Mouse (Mus musculus) CD4-positive, CD25-positive, alpha-beta regulatory T cell, adult 2 months (primary cell): ENCODE measurements around the gene Ajap1.

Experiments
- DNase-seq: peaks from one replicate; pipeline ENCODE4 v3.0.0-alpha.2; 2012; ENCODE audit warnings: low read depth, low spot score

Ajap1 gene

GRCm38 (mm10) chr4:153453496-153453895, 29.1 kb downstream of the Ajap1 start:
- DNase-seq, result no peak

DNA sequence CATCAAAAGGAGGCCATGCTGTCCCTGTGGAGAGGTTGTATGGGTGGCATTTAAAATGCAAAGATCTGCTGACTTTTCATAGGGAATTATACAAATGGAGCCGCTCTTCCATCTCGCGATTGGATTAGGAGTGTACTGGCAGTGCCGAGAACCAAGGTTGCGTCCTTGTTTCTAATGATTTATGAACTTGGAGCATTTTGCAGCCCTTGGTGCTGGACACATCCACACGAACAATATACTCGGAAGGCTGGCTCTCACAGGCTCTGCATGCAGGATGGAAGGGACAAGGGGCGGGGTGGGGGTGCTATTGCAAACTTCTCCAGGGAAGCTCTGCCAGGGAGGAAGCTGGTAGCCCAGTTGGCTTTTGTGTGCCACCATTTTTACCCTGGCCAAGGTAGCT, 31.1 kb downstream of the Ajap1 start:
- no peak for DNase-seq

DNA sequence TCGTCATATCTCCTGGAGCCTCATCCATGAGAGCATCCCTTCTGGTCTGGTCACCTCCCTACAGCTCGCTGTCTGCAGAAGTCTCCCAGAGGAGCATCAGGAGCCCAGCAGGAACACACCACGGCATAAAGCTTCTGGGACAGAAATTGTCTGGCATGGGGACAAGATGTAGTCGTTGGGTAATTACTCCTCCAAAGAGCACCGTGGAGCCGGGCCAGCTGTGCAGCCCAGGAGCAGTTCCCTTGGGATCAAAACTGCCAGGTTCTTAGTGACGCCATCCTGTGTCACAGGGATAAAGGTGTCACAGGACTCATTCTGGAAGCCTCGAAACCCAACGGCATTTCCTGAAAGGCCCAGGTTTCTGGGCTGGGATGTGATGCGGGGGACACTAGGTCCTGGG, 40.1 kb downstream of the Ajap1 start:
- DNase-seq, result no peak

DNA sequence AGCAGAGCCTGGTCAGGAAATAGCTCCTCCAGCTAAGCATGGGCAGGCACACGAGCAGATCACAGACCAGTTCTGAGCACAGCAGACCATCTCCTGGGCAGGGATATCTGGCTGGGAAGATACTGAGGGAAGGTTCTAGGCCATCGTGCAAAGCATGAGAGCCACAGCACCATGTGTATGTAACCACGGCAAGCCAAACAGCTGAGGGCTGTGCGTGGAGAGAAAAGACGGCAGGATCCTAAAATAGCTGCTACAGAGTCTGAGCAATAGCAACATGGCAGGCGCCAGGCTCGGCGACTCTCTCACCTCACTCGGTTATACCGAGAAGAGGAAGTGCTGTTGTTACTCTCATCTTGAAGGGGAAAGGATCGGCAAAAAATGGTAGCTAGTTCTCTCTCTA, 42.7 kb downstream of the Ajap1 start:
- DNase-seq, result no peak

- no peak for DNase-seq
These were observed 43.6 kb downstream of the Ajap1 start for GRCm38 (mm10) chr4:153439031-153439430.

- DNase-seq, result no peak
These were observed 45.4 kb downstream of the Ajap1 start for GRCm38 (mm10) chr4:153437196-153437595.

DNA sequence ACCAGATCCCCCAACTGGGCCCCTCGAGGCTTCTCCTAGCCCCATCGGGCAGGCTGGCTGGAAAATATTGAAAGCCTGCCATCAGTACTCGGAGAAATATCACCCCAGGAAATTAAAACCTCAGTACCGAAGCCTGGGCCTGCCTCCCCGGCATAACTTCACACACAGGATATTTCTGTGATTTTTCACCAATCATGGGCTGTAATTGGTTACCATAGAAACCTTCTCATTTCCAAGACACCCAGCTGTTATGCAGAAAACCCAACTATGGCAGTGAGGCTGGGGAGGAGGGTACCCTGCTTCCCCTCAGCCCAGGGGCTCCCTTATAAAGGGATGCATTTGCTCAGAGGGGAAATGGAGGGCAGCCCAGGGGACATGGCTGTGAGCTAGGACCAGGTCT, 46.7 kb downstream of the Ajap1 start:
- DNase-seq, result no peak

DNA sequence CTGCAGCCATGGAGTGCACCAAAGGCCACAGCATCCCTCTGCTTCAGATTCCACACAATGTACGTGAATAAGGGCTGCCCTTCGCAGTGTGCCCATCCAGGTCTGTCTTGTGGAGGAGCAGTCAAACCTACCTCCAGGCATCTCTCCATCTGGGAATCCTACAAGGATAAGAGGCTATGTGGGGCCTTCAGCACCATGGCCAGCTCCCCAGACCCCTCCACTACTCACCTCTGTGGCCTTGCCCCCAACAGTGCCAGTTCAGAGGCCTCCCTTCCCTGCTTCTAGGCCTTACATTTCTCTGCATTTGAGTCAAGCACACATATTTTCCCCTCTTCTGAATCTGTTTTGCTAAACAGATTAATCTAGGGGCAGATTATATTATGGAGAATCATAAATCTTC, 52.6 kb downstream of the Ajap1 start:
- no peak for DNase-seq

DNA sequence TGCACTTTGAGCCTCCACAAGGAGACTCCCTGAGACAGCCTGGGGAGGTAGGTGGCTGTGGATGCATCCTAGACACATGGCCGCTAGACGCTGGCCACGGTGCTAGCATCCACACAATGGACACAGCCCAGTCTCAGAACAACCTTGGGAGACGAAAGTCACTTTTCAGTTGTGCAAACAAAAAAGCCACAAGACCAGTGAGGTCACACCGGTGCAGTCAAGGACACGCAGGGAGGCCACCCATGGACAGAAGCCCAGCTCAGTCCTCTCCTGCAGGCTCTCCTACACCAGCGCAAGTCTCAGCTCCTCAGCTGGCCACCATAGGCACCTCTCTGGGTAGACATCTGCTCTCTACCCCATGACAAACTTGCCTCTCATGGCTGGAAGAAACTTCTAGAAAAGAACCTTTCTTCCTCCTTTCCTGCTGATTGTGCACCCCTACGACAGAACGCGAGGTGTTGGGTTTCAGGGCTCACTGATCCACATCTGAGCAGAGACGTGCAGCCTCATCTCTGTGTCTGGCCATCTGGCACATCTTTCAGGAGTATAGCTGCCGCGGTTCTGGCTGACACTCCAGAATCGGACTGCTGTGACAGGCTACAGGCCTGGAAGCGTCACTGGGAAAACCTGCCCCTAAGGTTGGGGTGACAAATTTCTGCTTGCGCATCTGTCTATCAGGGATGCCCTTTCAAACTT, 56.5 kb downstream of the Ajap1 start:
- DNase-seq, result no peak

DNA sequence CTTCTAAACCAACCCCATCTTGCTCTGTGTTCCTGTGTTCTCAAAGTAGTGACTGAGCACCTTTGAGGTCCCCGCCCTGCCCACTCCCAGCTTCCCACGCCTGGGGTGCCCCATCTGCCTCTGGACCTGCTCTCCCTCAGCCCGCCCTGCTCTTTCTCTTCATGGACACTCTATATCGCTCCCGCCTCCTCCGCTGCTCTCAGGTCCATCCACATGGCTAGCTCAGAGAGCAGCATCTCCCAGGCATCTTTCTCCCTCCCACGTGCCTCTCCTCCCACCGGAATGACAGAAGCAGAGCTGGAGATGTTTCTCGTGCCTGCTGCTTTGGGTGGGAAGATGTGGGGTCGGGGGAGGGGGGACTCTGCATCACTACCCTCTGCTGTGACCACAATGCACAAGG, 58.3 kb downstream of the Ajap1 start:
- no peak for DNase-seq

DNA sequence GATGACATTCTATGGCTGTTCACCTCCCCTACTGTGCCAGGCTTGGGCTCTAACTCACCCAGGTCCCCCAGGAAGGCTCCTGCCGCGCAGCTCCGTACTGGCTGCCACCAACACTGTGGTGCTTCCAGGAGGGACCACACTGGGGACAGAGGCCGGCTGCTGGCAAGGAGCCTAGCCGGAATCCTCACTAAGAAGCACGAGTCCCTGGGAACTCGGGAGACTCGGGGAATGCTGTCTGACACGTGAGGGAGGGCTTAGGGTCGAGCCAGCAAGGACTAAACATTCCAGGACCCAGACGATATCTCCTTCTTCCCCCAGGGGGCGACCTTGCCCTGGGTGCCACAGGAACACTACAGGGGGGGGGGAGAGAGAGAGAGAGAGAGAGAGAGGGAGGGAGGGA, 64.7 kb downstream of the Ajap1 start:
- DNase-seq, result no peak

- DNase-seq, result no peak
These were observed 65.3 kb downstream of the Ajap1 start for GRCm38 (mm10) chr4:153417164-153417896.

DNA sequence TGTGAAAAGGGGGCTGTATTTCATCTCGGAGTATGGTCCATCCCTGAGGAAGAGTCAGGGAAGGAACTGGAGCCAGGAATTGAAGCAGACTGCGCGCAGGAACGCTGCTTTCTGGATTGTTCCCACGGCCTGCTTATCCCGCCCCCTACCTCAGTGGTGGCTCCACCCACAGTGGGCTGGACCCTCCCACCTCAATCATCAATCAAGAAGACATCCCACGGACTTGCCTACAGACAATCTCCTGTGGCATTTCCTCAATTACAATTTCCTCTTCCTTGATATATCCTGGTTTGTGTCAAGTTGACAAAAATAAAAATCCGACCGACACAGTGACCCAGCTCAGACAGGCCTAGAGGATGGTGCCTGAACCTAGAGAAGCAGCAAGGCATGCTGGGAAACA, 66.5 kb downstream of the Ajap1 start:
- no peak for DNase-seq

- DNase-seq, result no peak
These were observed 84.2 kb downstream of the Ajap1 start for GRCm38 (mm10) chr4:153398421-153398820.

- DNase-seq, result no peak
These were observed 95.1 kb downstream of the Ajap1 start for GRCm38 (mm10) chr4:153387478-153387877.

- no peak for DNase-seq
These were observed 101.2 kb downstream of the Ajap1 start for GRCm38 (mm10) chr4:153381433-153381832.

DNA sequence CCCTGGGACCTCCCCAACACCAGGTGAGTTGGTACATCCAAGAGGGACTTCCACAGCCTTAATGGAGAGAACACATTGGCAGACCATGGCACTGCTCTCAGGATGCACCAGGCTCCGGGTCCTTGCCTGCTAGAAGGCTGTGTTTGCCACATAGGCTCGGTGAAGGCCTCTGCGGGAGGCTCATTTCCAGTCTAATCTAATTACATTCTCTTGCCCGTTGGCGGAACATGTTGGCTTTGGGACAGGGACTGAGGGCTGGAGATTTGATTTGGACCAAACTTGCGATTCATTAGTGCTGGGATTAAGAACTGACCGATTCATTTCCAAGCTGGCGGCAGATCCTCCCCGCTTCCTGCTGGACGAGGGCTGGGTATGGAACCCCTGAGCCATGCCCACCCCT, 101.7 kb downstream of the Ajap1 start:
- no peak for DNase-seq

- no peak for DNase-seq
These were observed 104.6 kb downstream of the Ajap1 start for GRCm38 (mm10) chr4:153377981-153378380.

GRCm38 (mm10) chr4:153374233-153374632, 108.4 kb downstream of the Ajap1 start:
- no peak for DNase-seq

DNA sequence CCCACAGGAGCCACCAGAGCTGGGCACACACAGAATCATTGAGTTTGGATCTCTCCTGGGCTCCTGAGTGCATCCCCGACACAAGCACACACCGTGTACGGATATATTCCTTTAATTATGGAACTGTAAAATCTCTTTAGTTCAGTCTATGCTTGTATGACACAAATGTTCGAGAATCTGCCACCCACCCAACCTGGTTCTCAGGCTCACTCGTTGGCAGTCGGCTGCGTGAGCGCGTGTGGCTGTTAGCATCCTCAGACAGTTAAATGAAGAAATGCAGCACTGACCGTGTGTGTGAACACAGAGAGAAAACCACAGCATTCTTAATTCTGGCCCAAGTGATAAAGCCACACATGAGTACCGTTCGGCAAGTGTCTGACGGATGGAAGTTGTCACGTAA, 109.5 kb downstream of the Ajap1 start:
- no peak for DNase-seq

- DNase-seq, result no peak
These were observed 113.9 kb downstream of the Ajap1 start for GRCm38 (mm10) chr4:153368620-153369159.

- DNase-seq, result no peak
These were observed 121.6 kb downstream of the Ajap1 start for GRCm38 (mm10) chr4:153360868-153361545.

GRCm38 (mm10) chr4:153358243-153358550, 124.4 kb downstream of the Ajap1 start:
- no peak for DNase-seq
